In genomic region chr13:101690167-101690566, GRCm38 (mm10) we compare ENCODE assay signal across 9 mouse cellular contexts.
DNase-seq lines count a peak whose midpoint lies in the region; ATAC-seq and TF ChIP-seq lines count a peak whose summit lies in the region.
"Had no signal": no experiment of that assay in that cellular context is flagged by ENCODE, and none has a peak within 500 bp of the region (broad histone marks: within the 10 kb centered on the region; RNA-seq: fewer than 3 reads in every experiment).

No protein-coding gene starts in this region.

- H3K79me2 ChIP-seq in CH12.LX (replicated peaks; ENCODE audit: control insufficient read depth, extremely low read depth, insufficient read depth, poor library complexity, severe bottlenecking): peaks cover 5% of the 10 kb centered on the region

- no peak for TF ChIP-seq RAD21 in CH12.LX (IDR thresholded peaks at IDR 0.05; ENCODE audit: low read depth, low read length)

- dilution Hi-C loops in CH12.LX (cut with MboI; ENCODE audit: extremely low pct_ligation_motif_present, extremely low pct_unique_long_range_greater_than_20kb, low sequenced_read_pairs): no loop called here

- no peaks in the 10 kb centered on the region for H3K27me3 ChIP-seq in CH12.LX (replicated peaks)
- H3K27me3 ChIP-seq in forebrain, embryonic 15.5 days: no peaks in the 10 kb centered on the region
- H3K27me3 ChIP-seq: lung, embryonic 15.5 days had no signal

- TF ChIP-seq EP300 in CH12.LX (IDR thresholded peaks at IDR 0.05; ENCODE audit: low read length): no peak

- no peak for ATAC-seq in forebrain, embryonic 15.5 days (replicated peaks)

- no peak for TF ChIP-seq POLR2A in CH12.LX (IDR thresholded peaks at IDR 0.05; ENCODE audit: low read depth, low read length)

- peaks cover 37 to 49% of the 10 kb centered on the region in 2 experiments for H3K36me3 ChIP-seq in CH12.LX (replicated peaks in 1 of 2; ENCODE audit: control insufficient read depth in 1 of 2, insufficient read depth in 1 of 2, low read length in 1 of 2)
- peaks cover 31% of the 10 kb centered on the region for H3K36me3 ChIP-seq in forebrain, embryonic 15.5 days

- H3K9me3 ChIP-seq in CH12.LX (replicated peaks; ENCODE audit: low read length): no peaks in the 10 kb centered on the region
- no peaks in the 10 kb centered on the region for H3K9me3 ChIP-seq in forebrain, embryonic 15.5 days
- H3K9me3 ChIP-seq: lung, embryonic 15.5 days had no signal

- no peak overlapping the region for H3K9ac ChIP-seq in CH12.LX (ENCODE audit: insufficient read depth, low read depth)
- no peak overlapping the region for H3K9ac ChIP-seq in forebrain, embryonic 15.5 days (replicated peaks)
- H3K9ac ChIP-seq: lung, embryonic 15.5 days had no signal

- peaks cover 3 to 28% of the 10 kb centered on the region in 2 experiments for H3K4me1 ChIP-seq in CH12.LX (ENCODE audit: control insufficient read depth in 1 of 2, insufficient read depth in 2 of 2)
- peaks cover 48% of the 10 kb centered on the region for H3K4me1 ChIP-seq in forebrain, embryonic 15.5 days

- in situ Hi-C loops in CH12.LX (cut with MboI; ENCODE audit: low pct_ligation_motif_present, low pct_unique_long_range_greater_than_20kb, low sequenced_read_pairs): no loop called here

- 0 out of 2 replicates have a peak overlapping the region, but pooled peaks have one; percentile 1 for H3K4me2 ChIP-seq in CH12.LX (ENCODE audit: insufficient read depth, low read depth, poor library complexity, severe bottlenecking)
- no peak overlapping the region for H3K4me2 ChIP-seq in forebrain, embryonic 15.5 days (replicated peaks)
- H3K4me2 ChIP-seq: lung, embryonic 15.5 days had no signal

- H3K4me3 ChIP-seq in CH12.LX (replicated peaks in 1 of 3; ENCODE audit: low read depth in 2 of 3, low read length in 2 of 3, poor library complexity in 1 of 3): peak overlapping the region in 2 of 3 experiments; percentile 3 to 76
- H3K4me3 ChIP-seq in forebrain, embryonic 15.5 days: no peak overlapping the region
- H3K4me3 ChIP-seq: lung, embryonic 15.5 days had no signal

- no peak overlapping the region for H3K27ac ChIP-seq in CH12.LX (ENCODE audit: insufficient read depth, low read depth)
- H3K27ac ChIP-seq in forebrain, embryonic 15.5 days (replicated peaks): no peak overlapping the region
- H3K27ac ChIP-seq: lung, embryonic 15.5 days had no signal

- peak; percentile 20 for DNase-seq in gastrocnemius, postnatal 25 days
- DNase-seq in gastrocnemius, postnatal 4 days (ENCODE audit: low spot score in 2 of 2): no peak
- no peak for DNase-seq in CH12.LX (ENCODE audit: extremely low read depth)
- DNase-seq in cerebellum, postnatal 14 days: peak; percentile 19 to 46
- DNase-seq in kidney, postnatal 25 days: peak; percentile 32 to 52
- DNase-seq in frontal cortex, postnatal 14 days (ENCODE audit: low spot score in 2 of 2): no peak
- no peak for DNase-seq in natural killer cell, adult 2 months (ENCODE audit: low spot score in 2 of 2)

- no peak for TF ChIP-seq CTCF in CH12.LX (conservative IDR thresholded peaks at IDR 0.05 in 1 of 2, IDR thresholded peaks at IDR 0.05 in 1 of 2; ENCODE audit: low read depth in 2 of 2, low read length in 2 of 2)

- 57% methylated on average over 6 of the region's 6 CpGs for WGBS in forebrain, embryonic 15.5 days

TF ChIP-seq in CH12.LX, 34 proteins besides CTCF, POLR2A, EP300 and RAD21:
- no peak for TF ChIP-seq E2F4 (IDR thresholded peaks at IDR 0.05; ENCODE audit: insufficient replicate concordance, low read depth, low read length)
- no peak for TF ChIP-seq ZC3H11A (IDR thresholded peaks at IDR 0.05; ENCODE audit: low read depth, low read length)
- no peak for TF ChIP-seq POLR2AphosphoS2 (IDR thresholded peaks at IDR 0.05; ENCODE audit: low read depth, low read length)
- no peak for TF ChIP-seq MAX (IDR thresholded peaks at IDR 0.05; ENCODE audit: low read length)
- no peak for TF ChIP-seq MAZ (IDR thresholded peaks at IDR 0.05; ENCODE audit: low read depth, low read length)
- TF ChIP-seq CHD2 (IDR thresholded peaks at IDR 0.05; ENCODE audit: low read length): no peak
- TF ChIP-seq MAFK (IDR thresholded peaks at IDR 0.05; ENCODE audit: insufficient replicate concordance, low read length): no peak
- TF ChIP-seq NELFE (IDR thresholded peaks at IDR 0.05; ENCODE audit: low read depth, low read length): no peak
- TF ChIP-seq SIN3A (IDR thresholded peaks at IDR 0.05; ENCODE audit: low read length): no peak
- no peak for TF ChIP-seq RCOR1 (conservative IDR thresholded peaks at IDR 0.05; ENCODE audit: low read depth, low read length)
- no peak for TF ChIP-seq ETS1 (conservative IDR thresholded peaks at IDR 0.05; ENCODE audit: low read depth, low read length)
- TF ChIP-seq JUN (IDR thresholded peaks at IDR 0.05; ENCODE audit: insufficient read depth, low read depth, low read length): no peak
- TF ChIP-seq MXI1 (IDR thresholded peaks at IDR 0.05; ENCODE audit: low read depth, low read length): no peak
- TF ChIP-seq TBP (conservative IDR thresholded peaks at IDR 0.05; ENCODE audit: low read depth, low read length): no peak
- no peak for TF ChIP-seq GABPA (IDR thresholded peaks at IDR 0.05; ENCODE audit: insufficient replicate concordance, low read depth, low read length)
- TF ChIP-seq MYC (IDR thresholded peaks at IDR 0.05; ENCODE audit: low read depth, low read length): no peak
- no peak for TF ChIP-seq HCFC1 (IDR thresholded peaks at IDR 0.05; ENCODE audit: low read depth, low read length)
TF ChIP-seq in CH12.LX: peak in this region for 0.

Comparison
In these comparisons a context has a peak if more than half of its experiments do, and no peak if none do; other contexts are left out.
1. DNase-seq: peak in gastrocnemius, postnatal 25 days (single experiment), cerebellum, postnatal 14 days (2 of 2) and kidney, postnatal 25 days (2 of 2); none in gastrocnemius, postnatal 4 days (0 of 2), CH12.LX (single experiment), frontal cortex, postnatal 14 days (0 of 2) and natural killer cell, adult 2 months (0 of 2).